38 mouse cellular contexts compared by ENCODE assay signal in genomic region chr15:82443658-82444057, GRCm38 (mm10). TPM values are rescaled to one million over a fixed set of nuclear protein-coding genes. Genes with fewer than 3 reads are reported as not detected.
"Had no signal": no experiment of that assay in that cellular context is flagged by ENCODE, and none has a peak within 500 bp of the region (broad histone marks: within the 10 kb centered on the region; RNA-seq: fewer than 3 reads in every experiment).

No protein-coding gene starts in this region.

- H3K36me3 ChIP-seq: heart, embryonic 13.5 days; heart, embryonic 15.5 days; hindbrain, embryonic 13.5 days; hindbrain, embryonic 15.5 days; intestine, embryonic 15.5 days; limb, embryonic 13.5 days; limb, embryonic 15.5 days; liver, embryonic 13.5 days; liver, embryonic 15.5 days had no signal

- DNase-seq: forebrain, postnatal 0 days; gastrocnemius, postnatal 14 days; gastrocnemius, postnatal 36 days; heart, adult 2 months; heart, postnatal 14 days; heart, postnatal 36 days; kidney, adult 11 months; kidney, postnatal 10 days; kidney, postnatal 25 days; layer of hippocampus, adult 9-11 months; layer of hippocampus, postnatal 36 days; left cerebral cortex, postnatal 4 days; liver, embryonic 13.5 days; lung, adult 18-20 months had no signal

- ATAC-seq: forebrain, postnatal 0 days; hindbrain, postnatal 0 days; intestine, embryonic 15.5 days had no signal

- H3K4me1 ChIP-seq: heart, embryonic 13.5 days; hindbrain, embryonic 13.5 days; hindbrain, embryonic 15.5 days; intestine, embryonic 15.5 days; limb, embryonic 13.5 days; limb, embryonic 15.5 days; liver, embryonic 13.5 days; liver, embryonic 15.5 days had no signal

- H3K4me3 ChIP-seq: heart, adult 2 months; heart, embryonic 13.5 days; heart, embryonic 15.5 days; hindbrain, embryonic 13.5 days; hindbrain, embryonic 15.5 days; intestine, embryonic 15.5 days; limb, embryonic 13.5 days; limb, embryonic 15.5 days; liver, embryonic 13.5 days; liver, embryonic 15.5 days had no signal

- H3K9me3 ChIP-seq: heart, embryonic 13.5 days; heart, embryonic 15.5 days; hindbrain, embryonic 13.5 days; hindbrain, embryonic 15.5 days; intestine, embryonic 15.5 days; limb, embryonic 13.5 days; limb, embryonic 15.5 days; liver, embryonic 13.5 days; liver, embryonic 15.5 days had no signal

- H3K4me2 ChIP-seq: heart, embryonic 11.5 days; heart, embryonic 13.5 days; heart, embryonic 15.5 days; hindbrain, embryonic 13.5 days; hindbrain, embryonic 15.5 days; intestine, embryonic 15.5 days; limb, embryonic 13.5 days; limb, embryonic 15.5 days; liver, embryonic 13.5 days; liver, embryonic 15.5 days had no signal

- H3K9ac ChIP-seq: forebrain, postnatal 0 days; heart, embryonic 13.5 days; heart, embryonic 15.5 days; hindbrain, embryonic 13.5 days; hindbrain, embryonic 15.5 days; intestine, embryonic 15.5 days; limb, embryonic 13.5 days; limb, embryonic 15.5 days; liver, embryonic 13.5 days; liver, embryonic 15.5 days had no signal

- H3K27ac ChIP-seq: heart, adult 2 months; heart, embryonic 13.5 days; heart, embryonic 15.5 days; hindbrain, embryonic 13.5 days; hindbrain, embryonic 15.5 days; hindbrain, postnatal 0 days; intestine, embryonic 15.5 days; limb, embryonic 13.5 days; limb, embryonic 15.5 days; liver, embryonic 13.5 days; liver, embryonic 15.5 days had no signal

- H3K27me3 ChIP-seq: heart, embryonic 13.5 days; heart, embryonic 15.5 days; hindbrain, embryonic 13.5 days; hindbrain, embryonic 15.5 days; intestine, embryonic 15.5 days; limb, embryonic 13.5 days; limb, embryonic 15.5 days; liver, embryonic 13.5 days; liver, embryonic 15.5 days had no signal

RNA-seq across cellular contexts. Expression of gene Cyp2d9, which starts 10.4 kb away (rescaled TPM):
- total RNA-seq: forebrain, postnatal 0 days; gastrocnemius, adult 8-10 months; gastrocnemius, postnatal 14 days; gastrocnemius, postnatal 36 days; heart, adult 2 months; heart, postnatal 14 days; heart, postnatal 36 days; hematopoietic stem cell, adult 5-6 weeks; hindbrain, postnatal 0 days; layer of hippocampus, adult 18-20 months; layer of hippocampus, postnatal 14 days; layer of hippocampus, postnatal 36 days; left cerebral cortex, adult 18-20 months; left cerebral cortex, adult 8-10 months; left cerebral cortex, postnatal 10 days; left cerebral cortex, postnatal 25 days; left cerebral cortex, postnatal 4 days had no signal
- polyA plus RNA-seq: forebrain, postnatal 0 days; heart, embryonic 11.5 days; heart, embryonic 13.5 days; heart, embryonic 15.5 days; heart, postnatal 0 days; hindbrain, embryonic 11.5 days; hindbrain, embryonic 13.5 days; hindbrain, embryonic 15.5 days; hindbrain, postnatal 0 days; limb, embryonic 11.5 days; limb, embryonic 13.5 days had no signal

RNA-seq across cellular contexts. Expression of gene Cyp2d10, which starts 36.7 kb away (rescaled TPM):
- total RNA-seq: forebrain, postnatal 0 days; gastrocnemius, postnatal 14 days; gastrocnemius, postnatal 36 days; heart, postnatal 36 days; hematopoietic stem cell, adult 5-6 weeks; hindbrain, postnatal 0 days; layer of hippocampus, postnatal 14 days; layer of hippocampus, postnatal 36 days; left cerebral cortex, postnatal 10 days; left cerebral cortex, postnatal 25 days; left cerebral cortex, postnatal 4 days had no signal
- polyA plus RNA-seq: forebrain, postnatal 0 days; heart, embryonic 15.5 days; heart, postnatal 0 days; hindbrain, embryonic 11.5 days; hindbrain, embryonic 13.5 days; hindbrain, postnatal 0 days; limb, embryonic 11.5 days; limb, embryonic 13.5 days; limb, embryonic 15.5 days had no signal

RNA-seq across cellular contexts. Expression of gene Cyp2d11, which starts 49.8 kb away (rescaled TPM):
- total RNA-seq: forebrain, postnatal 0 days; gastrocnemius, postnatal 36 days; heart, postnatal 14 days; hematopoietic stem cell, adult 5-6 weeks; hindbrain, postnatal 0 days; layer of hippocampus, postnatal 14 days; layer of hippocampus, postnatal 36 days; left cerebral cortex, postnatal 10 days; left cerebral cortex, postnatal 4 days had no signal
- polyA plus RNA-seq: forebrain, postnatal 0 days; gonadal fat pad, adult 2 months; heart, adult 2 months; heart, embryonic 11.5 days; heart, embryonic 13.5 days; heart, embryonic 15.5 days; heart, postnatal 0 days; hindbrain, embryonic 11.5 days; hindbrain, embryonic 13.5 days; hindbrain, embryonic 15.5 days; hindbrain, postnatal 0 days; intestine, embryonic 15.5 days; kidney, embryonic 16.5 days; large intestine, adult 2 months; limb, embryonic 11.5 days; limb, embryonic 13.5 days; limb, embryonic 15.5 days; liver, embryonic 13.5 days; liver, embryonic 15.5 days had no signal
